8 mouse cellular contexts compared by ENCODE assay signal in genomic region chr4:152332952-152333351, GRCm38 (mm10). TPM values are rescaled to one million over a fixed set of nuclear protein-coding genes. Genes with fewer than 3 reads are reported as not detected.
A peak's percentile ranks its signal among the peaks of the same experiment; 100 is the strongest.
DNase-seq lines count a peak whose midpoint lies in the region; ATAC-seq and TF ChIP-seq lines count a peak whose summit lies in the region.

No protein-coding gene starts in this region.

- H3K36me3 ChIP-seq in liver, embryonic 12.5 days, result peaks cover 81% of the 10 kb centered on the region

- H3K9me3 ChIP-seq in liver, embryonic 12.5 days (replicated peaks), result no peaks in the 10 kb centered on the region

- ATAC-seq in inflammation-experienced regulatory T-cells, adult 6 months, result peak; percentile 70
- ATAC-seq in liver, embryonic 12.5 days, result peak; percentile 42; the same call in 1 of the 2 replicates

- DNase-seq in layer of hippocampus, adult 11-12 months (ENCODE audit: low spot score), result peak; percentile 66
- no peak for DNase-seq in layer of hippocampus, adult 9-11 months
- DNase-seq in gastrocnemius, adult 18-20 months (ENCODE audit: low spot score), result peak; percentile 72
- DNase-seq in naive thymus-derived CD4-positive, alpha-beta T cell, adult 2 months (ENCODE audit: low read depth), result peak; percentile 61
- peak; percentile 22 to 37 for DNase-seq in thymus, adult 18-20 months

- H3K4me2 ChIP-seq in liver, embryonic 12.5 days, result no peak overlapping the region

- H3K9ac ChIP-seq in liver, embryonic 12.5 days, result no peak overlapping the region

- peak; percentile 90 for TF ChIP-seq CTCF in bone marrow, adult 2 months (IDR thresholded peaks at IDR 0.05; ENCODE audit: control insufficient read depth, insufficient read depth, low read length)

- no peaks in the 10 kb centered on the region for H3K4me1 ChIP-seq in bone marrow, adult 2 months (ENCODE audit: control insufficient read depth, insufficient read depth, low read length)
- peaks cover 14% of the 10 kb centered on the region for H3K4me1 ChIP-seq in liver, embryonic 12.5 days

- TF ChIP-seq POLR2A in bone marrow, adult 2 months (IDR thresholded peaks at IDR 0.05; ENCODE audit: borderline replicate concordance, control insufficient read depth, low read depth, low read length), result no peak

- peaks cover 36% of the 10 kb centered on the region for H3K27me3 ChIP-seq in liver, embryonic 12.5 days (replicated peaks)

- H3K27ac ChIP-seq in bone marrow, adult 2 months (ENCODE audit: control insufficient read depth, insufficient read depth, low read depth, low read length, poor library complexity), result no peak overlapping the region
- no peak overlapping the region for H3K27ac ChIP-seq in liver, embryonic 12.5 days

- no peak overlapping the region for H3K4me3 ChIP-seq in bone marrow, adult 2 months (replicated peaks; ENCODE audit: control insufficient read depth, low read depth, low read length)
- H3K4me3 ChIP-seq in liver, embryonic 12.5 days, result no peak overlapping the region

- 19% methylated on average over 2 of the region's 2 CpGs for WGBS in bone marrow, adult 2 months
- 31% methylated on average over 2 of the region's 2 CpGs for WGBS in liver, embryonic 12.5 days (ENCODE audit: insufficient replicate concordance)

RNA-seq across cellular contexts. Expression of gene Chd5, which starts 5.5 kb away (rescaled TPM):
- polyA plus RNA-seq in bone marrow, adult 2 months (2011; ENCODE audit: insufficient read depth, insufficient read length, low replicate concordance, missing spikeins), result 0.11 TPM in 1 of 2 replicates, not detected in the other
- total RNA-seq in gastrocnemius, adult 18-20 months (2021), result under 1 TPM in 1 of 2 experiments, not detected in 1; 0.12 TPM
- polyA plus RNA-seq in inflammation-experienced regulatory T-cells, adult 6 months (2017; shearing (Covaris generic)), result under 1 TPM in 2 of 3 experiments, not detected in 1; 0.05 to 0.11 TPM
- 0.01 and 0.02 TPM in 2 replicates for polyA plus RNA-seq in liver, embryonic 12.5 days (2016; fragmentation: Nextera tagmentation; extraction: Ambion mirVana)

RNA-seq across cellular contexts. Expression of gene Rpl22, which starts 7.4 kb away (rescaled TPM):
- 723 and 1,224 TPM in 2 replicates for polyA plus RNA-seq in bone marrow, adult 2 months (2011; ENCODE audit: insufficient read depth, insufficient read length, low replicate concordance, missing spikeins)
- total RNA-seq in gastrocnemius, adult 18-20 months (2021), result 100 to 1,000 TPM; 249 to 251 TPM
- polyA plus RNA-seq in inflammation-experienced regulatory T-cells, adult 6 months (2017; shearing (Covaris generic)), result 1,000 to 10,000 TPM in 1 of 3 experiments, 100 to 1,000 TPM in 2; 752 to 1,062 (median 960) TPM
- polyA plus RNA-seq in liver, embryonic 12.5 days (2016; fragmentation: Nextera tagmentation; extraction: Ambion mirVana), result 385 and 404 TPM in 2 replicates

RNA-seq across cellular contexts. Expression of gene Rnf207, which starts 14.2 kb away (rescaled TPM):
- polyA plus RNA-seq in bone marrow, adult 2 months (2011; ENCODE audit: insufficient read depth, insufficient read length, low replicate concordance, missing spikeins), result not detected in 2 replicates
- not detected for total RNA-seq in gastrocnemius, adult 18-20 months (2021)
- not detected for polyA plus RNA-seq in inflammation-experienced regulatory T-cells, adult 6 months (2017; shearing (Covaris generic))
- polyA plus RNA-seq in liver, embryonic 12.5 days (2016; fragmentation: Nextera tagmentation; extraction: Ambion mirVana), result 0.26 and 0.42 TPM in 2 replicates

RNA-seq across cellular contexts. Expression of gene Icmt, which starts 35.9 kb away (rescaled TPM):
- polyA plus RNA-seq in bone marrow, adult 2 months (2011; ENCODE audit: insufficient read depth, insufficient read length, low replicate concordance, missing spikeins), result 5.0 and 7.8 TPM in 2 replicates
- 10 to 100 TPM; 19.8 to 19.9 TPM for total RNA-seq in gastrocnemius, adult 18-20 months (2021)
- polyA plus RNA-seq in inflammation-experienced regulatory T-cells, adult 6 months (2017; shearing (Covaris generic)), result 1 to 10 TPM; 5.1 to 8.8 (median 7.1) TPM
- polyA plus RNA-seq in liver, embryonic 12.5 days (2016; fragmentation: Nextera tagmentation; extraction: Ambion mirVana), result 11.8 and 14.4 TPM in 2 replicates

RNA-seq across cellular contexts. Expression of gene Hes3, which starts 41.5 kb away (rescaled TPM):
- polyA plus RNA-seq in bone marrow, adult 2 months (2011; ENCODE audit: insufficient read depth, insufficient read length, low replicate concordance, missing spikeins), result not detected in 2 replicates
- not detected for total RNA-seq in gastrocnemius, adult 18-20 months (2021)
- not detected for polyA plus RNA-seq in inflammation-experienced regulatory T-cells, adult 6 months (2017; shearing (Covaris generic))
- polyA plus RNA-seq in liver, embryonic 12.5 days (2016; fragmentation: Nextera tagmentation; extraction: Ambion mirVana), result not detected in 2 replicates
